Mouse (Mus musculus): ENCODE measurements at regions not wholly inside any gene's neighbourhood (a gene's known extent, or its start where the extent isn't known, plus 50 kb on each side); places are given as distances from the start of the nearest gene placed in this dataset.

- TF ChIP-seq EP300 (IDR thresholded peaks at IDR 0.05; ENCODE audit: insufficient read depth, low read depth, low read length) (no peak), POLR2A (IDR thresholded peaks at IDR 0.05; ENCODE audit: insufficient read depth, low read length) (no peak)
These were observed 177.4 kb downstream of the Irs2 start for GRCm38 (mm10) chr8:10830835-10831234.
